Mouse (Mus musculus) forebrain, embryonic 14.5 days (tissue): ENCODE data around the gene Ttc9. TPM values are rescaled to one million over a fixed set of nuclear protein-coding genes. Genes with fewer than 3 reads are reported as not detected.

Source experiments
- ATAC-seq: fragments of 200-750 bp; cut with Nextera tagmentation; 2 replicates; pipeline ENCODE4 v1.8.0; 2017; ENCODE audit warnings: mild to moderate bottlenecking, moderate library complexity
- DNase-seq: peaks from one replicate; pipeline ENCODE4 v3.0.0-alpha.2; 2015; ENCODE audit warnings: low spot score
- H3K27ac ChIP-seq: fragments of 300-500 bp; sonication (generic); 2 replicates; pipeline ENCODE4 v1.5.1; 2014; ENCODE audit warnings: low read depth, mild to moderate bottlenecking, control low read depth, low read length, moderate library complexity
- H3K27me3 ChIP-seq: fragments of 300-500 bp; sonication (generic); replicated peaks from 2 replicates; pipeline ENCODE4 v1.6.1; 2014; ENCODE audit warnings: low read length, control low read depth, mixed read lengths; ENCODE audit not compliant: control insufficient read depth, insufficient read depth
- H3K36me3 ChIP-seq: fragments of 300-500 bp; sonication (generic); 2 replicates; pipeline ENCODE4 v1.6.1; 2014; ENCODE audit warnings: low read length, control low read depth; ENCODE audit not compliant: control insufficient read depth, insufficient read depth
- H3K4me1 ChIP-seq: fragments of 300-500 bp; sonication (generic); 2 replicates; pipeline ENCODE4 v1.6.1; 2014; ENCODE audit warnings: antibody characterized with exemption, low read length, control low read depth; ENCODE audit not compliant: control insufficient read depth, insufficient read depth
- H3K4me2 ChIP-seq: fragments of 300-500 bp; sonication (generic); 2 replicates; pipeline ENCODE4 v1.6.1; 2014; ENCODE audit warnings: mild to moderate bottlenecking, control low read depth, low read length
- H3K4me3 ChIP-seq: fragments of 300-500 bp; sonication (generic); 2 replicates; pipeline ENCODE4 v1.5.1; 2014; ENCODE audit warnings: low read depth, low read length, control low read depth
- H3K9ac ChIP-seq: fragments of 300-500 bp; sonication (generic); 2 replicates; pipeline ENCODE4 v1.6.1; 2014; ENCODE audit warnings: mild to moderate bottlenecking, low read length, control low read depth, moderate library complexity
- H3K9me3 ChIP-seq: fragments of 300-500 bp; sonication (generic); replicated peaks from 2 replicates; pipeline ENCODE4 v1.6.1; 2016; ENCODE audit warnings: low read length, control low read depth, mixed read lengths; ENCODE audit not compliant: control insufficient read depth
- WGBS: fragments of 180-500 bp; shearing (Covaris S2); extraction: QIAGEN DNeasy Blood & Tissue Kit; methylation state at CpG from one replicate; pipeline ENCODE4 v1.1.7; 2014; 5-methylcytosine and 5-hydroxymethylcytosine counted together
- polyA plus RNA-seq: library from polyadenylated mRNA; unstranded; fragments of >200 nt; fragmentation: Nextera tagmentation; extraction: Ambion mirVana; gene quantifications from 2 replicates; pipeline ENCODE4 v1.2.1, GENCODE M21; 2014

Gene Ttc9
- 10.4 and 12.6 TPM in 2 replicates for polyA plus RNA-seq

GRCm38 (mm10) chr12:81630915-81631660 lies at the start of gene Ttc9:
Gene Ttc9 (plus strand): TSS chr12:81631249.
- Histone ChIP-seq H3K4me3 (peak within 1 kb of the TSS; percentile 73), H3K9ac (peak within 1 kb of the TSS; percentile 92), H3K4me2 (peak within 1 kb of the TSS; percentile 81), H3K36me3 (no peaks in the 10 kb centered on the region), H3K4me1 (peaks cover 10% of the 10 kb centered on the region), H3K9me3 (no peaks in the 10 kb centered on the region), H3K27me3 (no peaks in the 10 kb centered on the region), H3K27ac (peak within 1 kb of the TSS; percentile 91)
- DNase-seq (peak; percentile 72), ATAC-seq (peak; percentile 86)
- under 1% methylated on average over 78 of the region's 82 CpGs for WGBS

- H3K27ac ChIP-seq = 0 out of 2 replicates have a peak within 1 kb of the TSS, but pooled peaks have one; percentile 23
- H3K36me3 ChIP-seq = peaks cover 4% of the 10 kb centered on the region
- peak within 1 kb of the TSS; percentile 77 for H3K9ac ChIP-seq
- peak; percentile 98 for DNase-seq
- peak within 1 kb of the TSS; percentile 71 for H3K4me3 ChIP-seq
- WGBS = 4% methylated on average over 36 of the region's 36 CpGs
- H3K9me3 ChIP-seq = no peaks in the 10 kb centered on the region
- H3K4me2 ChIP-seq = peak within 1 kb of the TSS; percentile 79
- H3K4me1 ChIP-seq = peaks cover 4% of the 10 kb centered on the region; the same call in 1 of the 2 replicates
- peak; percentile 99 for ATAC-seq
- 0 out of 2 replicates have a peak, but pooled peaks cover under 1% of the 10 kb centered on the region for H3K27me3 ChIP-seq
These were observed 36.0 kb upstream of the Ttc9 start, which contains the start of gene Med6 for GRCm38 (mm10) chr12:81594902-81595671. Gene Med6 (minus strand): TSS chr12:81595008.

GRCm38 (mm10) chr12:81596547-81597262 lies 34.3 kb upstream of the Ttc9 start:
- no peaks in the 10 kb centered on the region for H3K9me3 ChIP-seq

GRCm38 (mm10) chr12:81604995-81605784 lies 25.9 kb upstream of the Ttc9 start:
- 63% methylated on average over 5 of the region's 5 CpGs for WGBS
- DNase-seq (no peak), ATAC-seq (no peak)
- Histone ChIP-seq H3K4me1 (no peaks in the 10 kb centered on the region), H3K36me3 (no peaks in the 10 kb centered on the region), H3K4me2 (no peak overlapping the region), H3K9me3 (no peaks in the 10 kb centered on the region), H3K27me3 (0 out of 2 replicates have a peak, but pooled peaks cover 2% of the 10 kb centered on the region), H3K9ac (no peak overlapping the region), H3K27ac (no peak overlapping the region), H3K4me3 (no peak overlapping the region)

More at GRCm38 (mm10) chr12:81596547-81597262, 34.3 kb upstream of the Ttc9 start:
- Histone ChIP-seq H3K9ac (no peak overlapping the region), H3K4me3 (no peak overlapping the region), H3K27ac (no peak overlapping the region), H3K36me3 (no peaks in the 10 kb centered on the region), H3K4me1 (peaks cover 4% of the 10 kb centered on the region; the same call in 1 of the 2 replicates), H3K4me2 (no peak overlapping the region), H3K27me3 (0 out of 2 replicates have a peak, but pooled peaks cover 3% of the 10 kb centered on the region)
- 77% methylated on average over 8 of the region's 8 CpGs for WGBS
- ATAC-seq = no peak
- DNase-seq = no peak

- Histone ChIP-seq H3K36me3 (no peaks in the 10 kb centered on the region), H3K9ac (no peak overlapping the region), H3K4me3 (no peak overlapping the region), H3K27ac (no peak overlapping the region), H3K27me3 (no peaks in the 10 kb centered on the region), H3K4me2 (no peak overlapping the region), H3K9me3 (no peaks in the 10 kb centered on the region), H3K4me1 (no peaks in the 10 kb centered on the region)
- ATAC-seq = no peak
- DNase-seq = no peak
These were observed 21.6 kb upstream of the Ttc9 start for GRCm38 (mm10) chr12:81609445-81609844.

GRCm38 (mm10) chr12:81615807-81616206 lies 15.2 kb upstream of the Ttc9 start:
- Histone ChIP-seq H3K4me2 (no peak overlapping the region), H3K9ac (no peak overlapping the region), H3K27me3 (no peaks in the 10 kb centered on the region), H3K27ac (no peak overlapping the region), H3K36me3 (no peaks in the 10 kb centered on the region), H3K4me3 (no peak overlapping the region), H3K4me1 (no peaks in the 10 kb centered on the region), H3K9me3 (no peaks in the 10 kb centered on the region)
- no peak for DNase-seq
- 88% methylated on average over 6 of the region's 6 CpGs for WGBS
- ATAC-seq = no peak

GRCm38 (mm10) chr12:81616980-81617379 lies 14.1 kb upstream of the Ttc9 start:
- Histone ChIP-seq H3K9me3 (no peaks in the 10 kb centered on the region), H3K27me3 (no peaks in the 10 kb centered on the region), H3K36me3 (no peaks in the 10 kb centered on the region), H3K4me1 (no peaks in the 10 kb centered on the region), H3K4me3 (no peak overlapping the region), H3K4me2 (no peak overlapping the region), H3K27ac (no peak overlapping the region), H3K9ac (no peak overlapping the region)
- no peak for DNase-seq
- ATAC-seq = no peak
- WGBS = 81% methylated on average over 7 of the region's 7 CpGs

GRCm38 (mm10) chr12:81619302-81619701 lies 11.7 kb upstream of the Ttc9 start:
- no peaks in the 10 kb centered on the region for H3K9me3 ChIP-seq
- DNase-seq (peak; percentile 91), ATAC-seq (peak; percentile 23)
- H3K27ac ChIP-seq = no peak overlapping the region
- H3K27me3 ChIP-seq = no peaks in the 10 kb centered on the region
- H3K4me1 ChIP-seq = no peaks in the 10 kb centered on the region
- no peak overlapping the region; the same call in 1 of the 2 replicates for H3K9ac ChIP-seq
- WGBS = 19% methylated on average over 5 of the region's 5 CpGs
- no peak overlapping the region for H3K4me3 ChIP-seq
- no peak overlapping the region for H3K4me2 ChIP-seq
- H3K36me3 ChIP-seq = no peaks in the 10 kb centered on the region
